Mouse (Mus musculus): ENCODE results near the gene Nedd1. TPM values are rescaled to one million over a fixed set of nuclear protein-coding genes. Genes with fewer than 3 reads are reported as not detected.

Nedd1 gene
- total RNA-seq (2023), result 13.6 TPM

GRCm38 (mm10) chr10:92721771-92722619 is at the start of gene Nedd1:
Gene Nedd1, minus strand, starts transcription at chr10:92722420.

Data from CD8-positive naive resting alpha-beta T cell, adult 57 days (primary cell).